Mouse (Mus musculus) stomach, embryonic 16.5 days (tissue): ENCODE measurements at regions not wholly inside any gene's neighbourhood (a gene's known extent, or its start where the extent isn't known, plus 50 kb on each side); places are given as distances from the start of the nearest gene placed in this dataset.

Experiments used
- ATAC-seq: fragments of 200-750 bp; cut with Nextera tagmentation; 2 replicates; pipeline ENCODE4 v1.8.0; 2017; ENCODE audit warnings: moderate number of reproducible peaks, moderate TSS enrichment; ENCODE audit not compliant: insufficient read depth, low FRiP score
- H3K27ac ChIP-seq: fragments of 300-500 bp; sonication (generic); 2 replicates; pipeline ENCODE4 v1.5.1; 2014; ENCODE audit warnings: low read length
- H3K27me3 ChIP-seq: fragments of 300-500 bp; sonication (generic); 2 replicates; pipeline ENCODE4 v1.6.1; 2014; ENCODE audit warnings: low read length, control low read depth, mixed read lengths; ENCODE audit not compliant: control insufficient read depth, insufficient read depth
- H3K36me3 ChIP-seq: fragments of 300-500 bp; sonication (generic); 2 replicates; pipeline ENCODE4 v1.6.1; 2014; ENCODE audit warnings: low read length; ENCODE audit not compliant: control insufficient read depth, insufficient read depth
- H3K4me1 ChIP-seq: fragments of 300-500 bp; sonication (generic); 2 replicates; pipeline ENCODE4 v1.6.1; 2014; ENCODE audit warnings: low read length, control low read depth, mixed read lengths; ENCODE audit not compliant: control insufficient read depth, insufficient read depth
- H3K4me2 ChIP-seq: fragments of 300-500 bp; sonication (generic); 2 replicates; pipeline ENCODE4 v1.6.1; 2014; ENCODE audit warnings: low read depth, low read length, mixed read lengths
- H3K4me3 ChIP-seq: fragments of 300-500 bp; sonication (generic); replicated peaks from 2 replicates; pipeline ENCODE4 v1.5.1; 2014; ENCODE audit warnings: mild to moderate bottlenecking, low read length
- H3K9ac ChIP-seq: fragments of 300-500 bp; sonication (generic); 2 replicates; pipeline ENCODE4 v1.6.1; 2014; ENCODE audit warnings: low read length
- H3K9me3 ChIP-seq: fragments of 300-500 bp; sonication (generic); replicated peaks from 2 replicates; pipeline ENCODE4 v1.6.1; 2016; ENCODE audit warnings: low read length, control low read depth; ENCODE audit not compliant: control insufficient read depth
- WGBS: fragments of 180-500 bp; shearing (Covaris S2); extraction: QIAGEN DNeasy Blood & Tissue Kit; methylation state at CpG from one replicate; pipeline ENCODE4 v1.1.7; 2014; 5-methylcytosine and 5-hydroxymethylcytosine counted together

GRCm38 (mm10) chr3:40021682-40022081, 509.4 kb upstream of the Intu start:
- 42% methylated on average over 2 of the region's 2 CpGs for WGBS
- H3K4me2 ChIP-seq: no peak overlapping the region
- H3K4me3 ChIP-seq: no peak overlapping the region
- no peak overlapping the region for H3K9ac ChIP-seq
- ATAC-seq: no peak
- no peaks in the 10 kb centered on the region for H3K9me3 ChIP-seq
- no peaks in the 10 kb centered on the region for H3K36me3 ChIP-seq
- H3K27ac ChIP-seq: no peak overlapping the region
- no peaks in the 10 kb centered on the region for H3K27me3 ChIP-seq
- H3K4me1 ChIP-seq: no peaks in the 10 kb centered on the region

GRCm38 (mm10) chr3:40027713-40028112, 503.4 kb upstream of the Intu start:
- Histone ChIP-seq H3K9me3 (no peaks in the 10 kb centered on the region), H3K4me3 (no peak overlapping the region), H3K4me1 (no peaks in the 10 kb centered on the region), H3K36me3 (no peaks in the 10 kb centered on the region), H3K27me3 (no peaks in the 10 kb centered on the region), H3K4me2 (no peak overlapping the region), H3K9ac (no peak overlapping the region), H3K27ac (no peak overlapping the region)
- ATAC-seq: no peak

GRCm38 (mm10) chr3:40036177-40036576, 494.9 kb upstream of the Intu start:
- Histone ChIP-seq H3K4me2 (no peak overlapping the region), H3K4me1 (no peaks in the 10 kb centered on the region), H3K4me3 (no peak overlapping the region), H3K9me3 (no peaks in the 10 kb centered on the region), H3K27me3 (no peaks in the 10 kb centered on the region), H3K36me3 (no peaks in the 10 kb centered on the region), H3K27ac (no peak overlapping the region), H3K9ac (no peak overlapping the region)
- no peak for ATAC-seq
- 77% methylated on average over 2 of the region's 2 CpGs for WGBS

GRCm38 (mm10) chr3:40049721-40050120, 481.4 kb upstream of the Intu start:
- Histone ChIP-seq H3K4me2 (no peak overlapping the region), H3K9me3 (no peaks in the 10 kb centered on the region), H3K36me3 (no peaks in the 10 kb centered on the region), H3K4me3 (no peak overlapping the region), H3K9ac (no peak overlapping the region), H3K4me1 (no peaks in the 10 kb centered on the region), H3K27me3 (no peaks in the 10 kb centered on the region), H3K27ac (no peak overlapping the region)
- WGBS: 47% methylated on average over 4 of the region's 4 CpGs
- ATAC-seq: no peak

GRCm38 (mm10) chr3:40058281-40058680, 472.8 kb upstream of the Intu start:
- ATAC-seq: no peak
- Histone ChIP-seq H3K9ac (no peak overlapping the region), H3K27me3 (no peaks in the 10 kb centered on the region), H3K4me3 (no peak overlapping the region), H3K4me2 (no peak overlapping the region), H3K27ac (no peak overlapping the region), H3K36me3 (no peaks in the 10 kb centered on the region), H3K9me3 (no peaks in the 10 kb centered on the region), H3K4me1 (no peaks in the 10 kb centered on the region)
- WGBS: 65% methylated on average over 5 of the region's 5 CpGs

GRCm38 (mm10) chr3:40058719-40059420, 472.2 kb upstream of the Intu start:
- Histone ChIP-seq H3K36me3 (no peaks in the 10 kb centered on the region), H3K4me3 (no peak overlapping the region), H3K4me1 (no peaks in the 10 kb centered on the region), H3K27ac (no peak overlapping the region), H3K4me2 (no peak overlapping the region), H3K9me3 (no peaks in the 10 kb centered on the region), H3K27me3 (no peaks in the 10 kb centered on the region), H3K9ac (no peak overlapping the region)
- no peak for ATAC-seq
- WGBS: 69% methylated on average over 16 of the region's 16 CpGs

GRCm38 (mm10) chr3:40070137-40070667, 460.9 kb upstream of the Intu start:
- Histone ChIP-seq H3K27ac (no peak overlapping the region), H3K4me3 (no peak overlapping the region), H3K4me2 (no peak overlapping the region), H3K27me3 (no peaks in the 10 kb centered on the region), H3K36me3 (no peaks in the 10 kb centered on the region), H3K9ac (no peak overlapping the region), H3K4me1 (no peaks in the 10 kb centered on the region), H3K9me3 (no peaks in the 10 kb centered on the region)
- WGBS: 66% methylated on average over 8 of the region's 8 CpGs
- no peak for ATAC-seq

- no peaks in the 10 kb centered on the region for H3K9me3 ChIP-seq
- WGBS: 78% methylated on average over 4 of the region's 4 CpGs
- H3K27ac ChIP-seq: no peak overlapping the region
- H3K36me3 ChIP-seq: no peaks in the 10 kb centered on the region
- no peak overlapping the region for H3K9ac ChIP-seq
- H3K27me3 ChIP-seq: no peaks in the 10 kb centered on the region
- no peak overlapping the region for H3K4me3 ChIP-seq
- no peak overlapping the region for H3K4me2 ChIP-seq
- ATAC-seq: no peak
- no peaks in the 10 kb centered on the region for H3K4me1 ChIP-seq
Measured at GRCm38 (mm10) chr3:40076824-40077223, 454.3 kb upstream of the Intu start.

- no peaks in the 10 kb centered on the region for H3K9me3 ChIP-seq
- H3K9ac ChIP-seq: no peak overlapping the region
- no peak overlapping the region for H3K27ac ChIP-seq
- H3K4me3 ChIP-seq: no peak overlapping the region
- no peak overlapping the region for H3K4me2 ChIP-seq
- H3K36me3 ChIP-seq: no peaks in the 10 kb centered on the region
- ATAC-seq: no peak
- H3K4me1 ChIP-seq: no peaks in the 10 kb centered on the region
- 68% methylated on average over 2 of the region's 2 CpGs for WGBS
- H3K27me3 ChIP-seq: no peaks in the 10 kb centered on the region
Measured at GRCm38 (mm10) chr3:40085116-40085515, 446.0 kb upstream of the Intu start.
